Mouse (Mus musculus) testis, adult 2 months (tissue): ENCODE data around the gene Slc1a2.

ENCODE experiments used
- CTCF ChIP-seq: fragments of 200-500 bp; IDR thresholded peaks from 2 replicates; pipeline ENCODE4 v1.5.1; 2012; ENCODE audit warnings: low read depth, mild to moderate bottlenecking, inconsistent platforms, low read length, moderate library complexity; ENCODE audit not compliant: control insufficient read depth, insufficient read depth, insufficient replicate concordance
- POLR2A ChIP-seq: fragments of 200-500 bp; IDR thresholded peaks from 2 replicates; pipeline ENCODE4 v1.6.1; 2012; ENCODE audit warnings: low read depth, mild to moderate bottlenecking, inconsistent platforms, low read length, moderate library complexity; ENCODE audit not compliant: control insufficient read depth

DNA sequence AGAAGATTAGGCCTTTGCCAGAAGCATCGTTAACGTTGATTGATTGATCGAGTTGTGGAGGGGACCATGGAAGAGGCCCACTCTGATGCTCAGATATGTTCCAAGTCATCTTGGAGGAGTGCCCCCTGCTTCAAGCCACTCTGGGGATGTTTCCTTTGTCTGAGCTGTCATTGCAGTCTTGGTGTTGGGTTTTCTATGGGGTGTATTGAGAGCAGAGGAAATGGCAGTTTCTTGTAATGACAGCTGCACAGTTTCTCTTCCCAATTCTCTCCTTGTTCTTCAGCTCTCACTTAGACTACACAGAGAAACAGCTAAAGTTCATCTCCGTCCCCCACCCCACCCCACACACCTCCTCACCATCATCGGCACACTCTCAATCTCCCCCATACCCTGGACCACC lies 78.0 kb downstream of the Slc1a2 start:
- no peak for TF ChIP-seq POLR2A
- no peak for TF ChIP-seq CTCF
